ENCODE assay signal across 10 mouse cellular contexts in the genomic region with DNA sequence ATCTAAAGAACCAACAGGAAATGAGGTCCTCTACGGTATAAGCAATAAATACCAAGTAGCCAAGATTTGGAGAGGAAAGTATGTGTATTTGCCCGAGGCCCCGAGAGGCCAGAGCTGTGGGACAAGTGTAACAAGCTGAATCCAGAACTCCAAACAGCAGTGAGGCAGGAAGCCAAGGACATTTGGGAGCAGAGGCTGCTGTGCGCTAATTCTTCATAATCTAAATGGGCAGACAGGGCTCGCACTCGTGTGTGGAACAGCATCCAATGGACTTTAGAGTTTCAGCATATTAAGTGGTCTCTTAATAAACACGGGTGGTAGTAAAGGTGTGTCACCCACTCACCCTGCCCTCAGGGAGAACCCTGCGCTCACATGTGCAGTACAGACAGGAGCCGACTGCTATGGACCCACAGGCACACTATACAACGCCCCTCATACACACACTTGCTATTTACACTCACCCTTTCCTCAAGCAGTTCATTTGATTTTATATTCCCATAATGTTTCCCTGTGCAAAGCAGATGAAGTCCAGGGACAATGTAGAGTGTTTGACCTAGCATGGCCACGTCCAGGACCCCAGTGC. TPM values are rescaled to one million over a fixed set of nuclear protein-coding genes. Genes with fewer than 3 reads are reported as not detected.
DNase-seq lines count a peak whose midpoint lies in the region; ATAC-seq lines count a peak whose summit lies in the region.
"Had no signal": no experiment of that assay in that cellular context is flagged by ENCODE, and none has a peak within 500 bp of the region (broad histone marks: within the 10 kb centered on the region; RNA-seq: fewer than 3 reads in every experiment).

No protein-coding gene starts in this region.

- peak overlapping the region; percentile 51 for H3K4me3 ChIP-seq in megakaryocyte, embryonic 14.5 days (replicated peaks)
- no peak overlapping the region for H3K4me3 ChIP-seq in kidney, embryonic 15.5 days (replicated peaks)
- H3K4me3 ChIP-seq: forebrain, embryonic 10.5 days had no signal

- peak overlapping the region; percentile 74 for H3K27ac ChIP-seq in kidney, embryonic 15.5 days
- H3K27ac ChIP-seq: forebrain, embryonic 10.5 days; liver, embryonic 14.5 days had no signal

- no peaks in the 10 kb centered on the region for H3K27me3 ChIP-seq in megakaryocyte, embryonic 14.5 days (replicated peaks)
- H3K27me3 ChIP-seq in kidney, embryonic 15.5 days: no peaks in the 10 kb centered on the region

- no peak for ATAC-seq in megakaryocyte, adult 5-6 weeks (ENCODE audit: poor library complexity, severe bottlenecking)
- ATAC-seq in kidney, embryonic 15.5 days (replicated peaks; ENCODE audit: low FRiP score): peak; percentile 49; the same call in 1 of the 2 replicates

- 0 out of 2 replicates have a peak overlapping the region, but pooled peaks have one; percentile 15 for H3K4me2 ChIP-seq in kidney, embryonic 15.5 days

- no peak overlapping the region for H3K9ac ChIP-seq in kidney, embryonic 15.5 days
- H3K9ac ChIP-seq: liver, embryonic 14.5 days had no signal

- DNase-seq in cerebellum, adult 18-20 months: peak; percentile 47 to 49
- DNase-seq in cerebellum, postnatal 4 days (ENCODE audit: low spot score in 2 of 2): no peak
- peak; percentile 64 for DNase-seq in lung, postnatal 36 days
- no peak for DNase-seq in T-cell, adult 2 months (ENCODE audit: low spot score)
- no peak for DNase-seq in frontal cortex, postnatal 25 days (ENCODE audit: low spot score in 2 of 2)

- WGBS in kidney, embryonic 15.5 days: 57% methylated on average over 11 of the region's 11 CpGs

- H3K4me1 ChIP-seq in megakaryocyte, embryonic 14.5 days: peaks cover 85% of the 10 kb centered on the region
- peaks cover 50% of the 10 kb centered on the region for H3K4me1 ChIP-seq in kidney, embryonic 15.5 days

- peaks cover 21% of the 10 kb centered on the region for H3K36me3 ChIP-seq in megakaryocyte, embryonic 14.5 days (replicated peaks; ENCODE audit: low read length)
- no peaks in the 10 kb centered on the region; the same call in 1 of the 2 replicates for H3K36me3 ChIP-seq in kidney, embryonic 15.5 days

- no peaks in the 10 kb centered on the region for H3K9me3 ChIP-seq in megakaryocyte, embryonic 14.5 days
- H3K9me3 ChIP-seq in kidney, embryonic 15.5 days (replicated peaks): no peaks in the 10 kb centered on the region
- H3K9me3 ChIP-seq: forebrain, embryonic 10.5 days had no signal

RNA-seq across cellular contexts. Expression of gene Wdfy3, which starts 15.1 kb away (rescaled TPM):
- 4.3 and 4.7 TPM in 2 replicates for polyA plus RNA-seq in megakaryocyte, embryonic 14.5 days (2012; ENCODE audit: insufficient read depth, low replicate concordance)
- total RNA-seq in megakaryocyte, adult 5-6 weeks (2015): 20.3 and 21.3 TPM in 2 replicates
- 11.5 and 16.7 TPM in 2 replicates for total RNA-seq in megakaryocyte, adult 5-6 weeks (2017)
- 19.7 and 20.8 TPM in 2 replicates for polyA plus RNA-seq in kidney, embryonic 15.5 days (2015; fragmentation: Nextera tagmentation; extraction: Ambion mirVana)

Comparison
In these comparisons a context has a peak if more than half of its experiments do, and no peak if none do; other contexts are left out.
1. DNase-seq: peak in cerebellum, adult 18-20 months (2 of 2) and lung, postnatal 36 days (single experiment); none in cerebellum, postnatal 4 days (0 of 2), T-cell, adult 2 months (single experiment) and frontal cortex, postnatal 25 days (0 of 2).